Mouse (Mus musculus) c-Kit-positive CD71-positive TER-119-positive erythroid progenitor cells, embryonic 14.5 days (primary cell): ENCODE measurements around the gene Smyd2.

Experiments used
- DNase-seq: peaks from one replicate; pipeline ENCODE4 v3.0.0-alpha.2; 2013; ENCODE audit warnings: low spot score

Gene Smyd2

GRCm38 (mm10) chr1:189921818-189922592 is at the start of gene Smyd2:
Gene Smyd2 (minus strand): TSS chr1:189922363.
- DNase-seq = peak; percentile 49

- DNase-seq = no peak
These were observed 48.2 kb upstream of the Smyd2 start for GRCm38 (mm10) chr1:189970381-189970780.

GRCm38 (mm10) chr1:189968027-189968426 is 45.9 kb upstream of the Smyd2 start:
- no peak for DNase-seq

GRCm38 (mm10) chr1:189960481-189960880 is 38.3 kb upstream of the Smyd2 start:
- DNase-seq = no peak

- no peak for DNase-seq
These were observed 37.6 kb upstream of the Smyd2 start for GRCm38 (mm10) chr1:189959802-189960201.

- no peak for DNase-seq
These were observed 29.7 kb upstream of the Smyd2 start for GRCm38 (mm10) chr1:189951861-189952260.

GRCm38 (mm10) chr1:189947411-189947810 is 25.2 kb upstream of the Smyd2 start:
- no peak for DNase-seq

- no peak for DNase-seq
These were observed 24.0 kb upstream of the Smyd2 start for GRCm38 (mm10) chr1:189946126-189946525.

GRCm38 (mm10) chr1:189941786-189942185 is 19.6 kb upstream of the Smyd2 start:
- DNase-seq = no peak

- DNase-seq = no peak
These were observed 14.4 kb upstream of the Smyd2 start for GRCm38 (mm10) chr1:189936436-189937105.

- DNase-seq = no peak
These were observed 11.5 kb upstream of the Smyd2 start for GRCm38 (mm10) chr1:189933480-189934202.

GRCm38 (mm10) chr1:189932976-189933375 is 10.8 kb upstream of the Smyd2 start:
- no peak for DNase-seq

GRCm38 (mm10) chr1:189932190-189932589 is 10.0 kb upstream of the Smyd2 start:
- no peak for DNase-seq

- DNase-seq = no peak
These were observed 7.7 kb upstream of the Smyd2 start for GRCm38 (mm10) chr1:189929896-189930295.

- peak; percentile 33 for DNase-seq
These were observed 5.5 kb upstream of the Smyd2 start for GRCm38 (mm10) chr1:189927644-189928043.

GRCm38 (mm10) chr1:189926279-189926678 is 4.1 kb upstream of the Smyd2 start:
- no peak for DNase-seq

- no peak for DNase-seq
These were observed 1.9 kb upstream of the Smyd2 start for GRCm38 (mm10) chr1:189923871-189924568.

GRCm38 (mm10) chr1:189923157-189923556 is 994 bp upstream of the Smyd2 start:
- DNase-seq = no peak

GRCm38 (mm10) chr1:189922721-189923120 is 558 bp upstream of the Smyd2 start:
- no peak for DNase-seq

GRCm38 (mm10) chr1:189921568-189921817 is 670 bp downstream of the Smyd2 start:
- peak; percentile 5 for DNase-seq

GRCm38 (mm10) chr1:189920701-189921567 is 1.2 kb downstream of the Smyd2 start:
- no peak for DNase-seq

GRCm38 (mm10) chr1:189919756-189920155 is 2.4 kb downstream of the Smyd2 start:
- no peak for DNase-seq
